In genomic region chr6:83086121-83087035, GRCm38 (mm10) we compare ENCODE assay signal across 8 mouse cellular contexts. TPM values are rescaled to one million over a fixed set of nuclear protein-coding genes. Genes with fewer than 3 reads are reported as not detected.
DNase-seq lines count a peak whose midpoint lies in the region; ATAC-seq and TF ChIP-seq lines count a peak whose summit lies in the region.

TSS of gene Lbx2 (plus strand) at chr6:83086367.

- no peak within 1 kb of the TSS for H3K27ac ChIP-seq in midbrain, embryonic 10.5 days (replicated peaks)
- H3K27ac ChIP-seq in midbrain, embryonic 16.5 days (ENCODE audit: low read length) = no peak within 1 kb of the TSS
- peak within 1 kb of the TSS; percentile 81 for H3K27ac ChIP-seq in brown adipose tissue, adult 24 weeks (replicated peaks; ENCODE audit: low read depth, low read length)
- H3K27ac ChIP-seq in intestine, postnatal 0 days (ENCODE audit: low read depth, low read length) = no peak within 1 kb of the TSS
- H3K27ac ChIP-seq in neural tube, embryonic 12.5 days = no peak within 1 kb of the TSS

- peaks cover 40% of the 10 kb centered on the region for H3K4me1 ChIP-seq in midbrain, embryonic 10.5 days
- H3K4me1 ChIP-seq in midbrain, embryonic 16.5 days (ENCODE audit: control insufficient read depth, insufficient read depth, low read length) = 0 out of 2 replicates have a peak, but pooled peaks cover 3% of the 10 kb centered on the region
- no peaks in the 10 kb centered on the region for H3K4me1 ChIP-seq in brown adipose tissue, adult 24 weeks (ENCODE audit: control insufficient read depth, insufficient read depth, insufficient read length, low read length)
- H3K4me1 ChIP-seq in intestine, postnatal 0 days (replicated peaks; ENCODE audit: control insufficient read depth, insufficient read depth, low read length) = no peaks in the 10 kb centered on the region
- H3K4me1 ChIP-seq in neural tube, embryonic 12.5 days = peaks cover 16% of the 10 kb centered on the region

- 2% methylated on average over 42 of the region's 42 CpGs for WGBS in midbrain, embryonic 10.5 days
- 4% methylated on average over 42 of the region's 42 CpGs for WGBS in midbrain, embryonic 16.5 days
- 7% methylated on average over 42 of the region's 42 CpGs for WGBS in intestine, postnatal 0 days
- WGBS in neural tube, embryonic 12.5 days = 3% methylated on average over 42 of the region's 42 CpGs

- peaks cover 10% of the 10 kb centered on the region for H3K36me3 ChIP-seq in midbrain, embryonic 10.5 days
- H3K36me3 ChIP-seq in midbrain, embryonic 16.5 days (ENCODE audit: control insufficient read depth, insufficient read depth, low read length) = 0 out of 2 replicates have a peak, but pooled peaks cover 4% of the 10 kb centered on the region
- H3K36me3 ChIP-seq in intestine, postnatal 0 days (ENCODE audit: control insufficient read depth, insufficient read depth) = peaks cover 14% of the 10 kb centered on the region; the same call in 1 of the 2 replicates
- peaks cover 4% of the 10 kb centered on the region for H3K36me3 ChIP-seq in neural tube, embryonic 12.5 days

- no peaks in the 10 kb centered on the region for H3K9me3 ChIP-seq in midbrain, embryonic 10.5 days (replicated peaks)
- no peaks in the 10 kb centered on the region for H3K9me3 ChIP-seq in midbrain, embryonic 16.5 days (replicated peaks; ENCODE audit: control insufficient read depth, low read length, poor library complexity, severe bottlenecking)
- H3K9me3 ChIP-seq in intestine, postnatal 0 days (ENCODE audit: control insufficient read depth) = no peaks in the 10 kb centered on the region
- H3K9me3 ChIP-seq in neural tube, embryonic 12.5 days = no peaks in the 10 kb centered on the region

- no peak for ATAC-seq in midbrain, embryonic 16.5 days
- ATAC-seq in intestine, postnatal 0 days = no peak
- ATAC-seq in neural tube, embryonic 12.5 days (ENCODE audit: low FRiP score, low read depth) = no peak

- no peak for TF ChIP-seq CTCF in intestine, postnatal 0 days (IDR thresholded peaks at IDR 0.05; ENCODE audit: low read depth)

- no peak within 1 kb of the TSS for H3K9ac ChIP-seq in midbrain, embryonic 16.5 days (ENCODE audit: low read depth, low read length)
- no peak within 1 kb of the TSS for H3K9ac ChIP-seq in intestine, postnatal 0 days (ENCODE audit: low read depth, low read length)
- H3K9ac ChIP-seq in neural tube, embryonic 12.5 days = 0 out of 2 replicates have a peak within 1 kb of the TSS, but pooled peaks have one; percentile 17

- H3K4me3 ChIP-seq in midbrain, embryonic 10.5 days = peak within 1 kb of the TSS; percentile 40
- no peak within 1 kb of the TSS for H3K4me3 ChIP-seq in midbrain, embryonic 16.5 days (ENCODE audit: low read depth, low read length)
- H3K4me3 ChIP-seq in brown adipose tissue, adult 24 weeks (ENCODE audit: insufficient read depth, low read depth, low read length) = peak within 1 kb of the TSS; percentile 60
- H3K4me3 ChIP-seq in intestine, postnatal 0 days (ENCODE audit: low read depth, low read length) = peak within 1 kb of the TSS; percentile 32; the same call in 1 of the 2 replicates
- no peak within 1 kb of the TSS for H3K4me3 ChIP-seq in neural tube, embryonic 12.5 days

- H3K4me2 ChIP-seq in midbrain, embryonic 16.5 days (ENCODE audit: low read length) = no peak within 1 kb of the TSS
- peak within 1 kb of the TSS; percentile 55 for H3K4me2 ChIP-seq in intestine, postnatal 0 days (replicated peaks; ENCODE audit: low read depth)
- peak within 1 kb of the TSS; percentile 45 for H3K4me2 ChIP-seq in neural tube, embryonic 12.5 days (replicated peaks)

- peaks cover 97% of the 10 kb centered on the region for H3K27me3 ChIP-seq in midbrain, embryonic 10.5 days (ENCODE audit: low read depth, poor library complexity, severe bottlenecking)
- peaks cover 82% of the 10 kb centered on the region for H3K27me3 ChIP-seq in midbrain, embryonic 16.5 days (ENCODE audit: control insufficient read depth, insufficient read depth, low read depth, low read length)
- peaks cover 64% of the 10 kb centered on the region for H3K27me3 ChIP-seq in intestine, postnatal 0 days (replicated peaks; ENCODE audit: control insufficient read depth, insufficient read depth, low read length)
- H3K27me3 ChIP-seq in neural tube, embryonic 12.5 days (replicated peaks) = peaks cover 85% of the 10 kb centered on the region

- DNase-seq in midbrain, embryonic 10.5 days (ENCODE audit: low spot score) = no peak
- DNase-seq in layer of hippocampus, adult 11-12 months (ENCODE audit: low spot score) = no peak
- DNase-seq in gastrocnemius, postnatal 25 days = no peak
- DNase-seq in spleen, postnatal 10 days (ENCODE audit: low spot score in 2 of 2) = no peak

RNA-seq across cellular contexts. Expression of gene Lbx2, which starts in this region (rescaled TPM):
- polyA plus RNA-seq in midbrain, embryonic 10.5 days (2016; fragmentation: Nextera tagmentation; extraction: Ambion mirVana) = 0.29 and 0.73 TPM in 2 replicates
- not detected in 2 replicates for polyA plus RNA-seq in midbrain, embryonic 16.5 days (2015; fragmentation: Nextera tagmentation; extraction: Ambion mirVana)
- not detected in 2 replicates for polyA plus RNA-seq in brown adipose tissue, adult 24 weeks (2012; ENCODE audit: insufficient read depth, insufficient read length, missing spikeins)
- 0.23 TPM in 1 of 2 replicates, not detected in the other for polyA plus RNA-seq in intestine, postnatal 0 days (2015; fragmentation: Nextera tagmentation; extraction: Ambion mirVana)
- polyA plus RNA-seq in neural tube, embryonic 12.5 days (2016; fragmentation: Nextera tagmentation; extraction: Ambion mirVana) = 0.57 and 2.8 TPM in 2 replicates
- total RNA-seq in gastrocnemius, postnatal 25 days (2021) = not detected

Comparison
In these comparisons a context has a peak if more than half of its experiments do, and no peak if none do; other contexts are left out.
1. H3K4me3 ChIP-seq: peak in midbrain, embryonic 10.5 days (single experiment), brown adipose tissue, adult 24 weeks (single experiment) and intestine, postnatal 0 days (single experiment); none in midbrain, embryonic 16.5 days (single experiment) and neural tube, embryonic 12.5 days (single experiment).